Mouse (Mus musculus) erythroid progenitor cell, adult 5-6 weeks (primary cell): Measurements from ENCODE around the gene Fam107b. TPM values are rescaled to one million over a fixed set of nuclear protein-coding genes. Genes with fewer than 3 reads are reported as not detected.

ENCODE experiments used
- ATAC-seq: replicated peaks from 2 replicates; pipeline ENCODE4 v1.8.0; 2016; ENCODE audit warnings: moderate number of reproducible peaks, mild to moderate bottlenecking, moderate TSS enrichment, inconsistent platforms; ENCODE audit not compliant: poor library complexity, low FRiP score, severe bottlenecking
- total RNA-seq, 2 experiments: library from RNA; stranded (forward) in 1 of 2; stranded (reverse) in 1 of 2; fragments of 150-400 nt in 1 of 2; fragments of 186-747, 209-891 nt in 1 of 2; gene quantifications; 2 replicates each; pipeline versions ENCODE4 v1.2.3 to v1.2.4; 2015 to 2017; ENCODE audit warnings: low replicate concordance in 2 of 2

Fam107b gene
- total RNA-seq, 2 experiments from 2014 or later, result 101 to 288 TPM

GRCm38 (mm10) chr2:3602599-3602998 lies 32.3 kb downstream of the Fam107b start:
- no peak for ATAC-seq

- no peak for ATAC-seq
Measured at GRCm38 (mm10) chr2:3603181-3603580, 32.9 kb downstream of the Fam107b start.

- no peak for ATAC-seq
Measured at GRCm38 (mm10) chr2:3608868-3609854, 38.9 kb downstream of the Fam107b start.

GRCm38 (mm10) chr2:3618446-3618845 lies 48.2 kb downstream of the Fam107b start:
- no peak for ATAC-seq

- ATAC-seq, result no peak
Measured at GRCm38 (mm10) chr2:3621568-3621967, 51.3 kb downstream of the Fam107b start.

GRCm38 (mm10) chr2:3622158-3622557 lies 51.9 kb downstream of the Fam107b start:
- ATAC-seq, result no peak

GRCm38 (mm10) chr2:3623207-3623980 lies 53.1 kb downstream of the Fam107b start:
- no peak for ATAC-seq

- ATAC-seq, result no peak
Measured at GRCm38 (mm10) chr2:3623981-3624584, 53.8 kb downstream of the Fam107b start.

- ATAC-seq, result no peak
Measured at GRCm38 (mm10) chr2:3629096-3629495, 58.8 kb downstream of the Fam107b start.

GRCm38 (mm10) chr2:3629741-3630140 lies 59.5 kb downstream of the Fam107b start:
- no peak for ATAC-seq

- ATAC-seq, result no peak
Measured at GRCm38 (mm10) chr2:3630769-3631477, 60.6 kb downstream of the Fam107b start.

GRCm38 (mm10) chr2:3633137-3633536 lies 62.8 kb downstream of the Fam107b start:
- no peak for ATAC-seq

GRCm38 (mm10) chr2:3636771-3637170 lies 66.5 kb downstream of the Fam107b start:
- no peak for ATAC-seq

- no peak for ATAC-seq
Measured at GRCm38 (mm10) chr2:3641001-3641770, 70.9 kb downstream of the Fam107b start.

GRCm38 (mm10) chr2:3642949-3643348 lies 72.7 kb downstream of the Fam107b start:
- ATAC-seq, result no peak

- no peak for ATAC-seq
Measured at GRCm38 (mm10) chr2:3645741-3646140, 75.5 kb downstream of the Fam107b start.

- no peak for ATAC-seq
Measured at GRCm38 (mm10) chr2:3649171-3649570, 78.9 kb downstream of the Fam107b start.

GRCm38 (mm10) chr2:3654606-3655005 lies 84.3 kb downstream of the Fam107b start:
- no peak for ATAC-seq

- no peak for ATAC-seq
Measured at GRCm38 (mm10) chr2:3656091-3656490, 85.8 kb downstream of the Fam107b start.
